15 mouse cellular contexts compared by ENCODE assay signal in the genomic region with DNA sequence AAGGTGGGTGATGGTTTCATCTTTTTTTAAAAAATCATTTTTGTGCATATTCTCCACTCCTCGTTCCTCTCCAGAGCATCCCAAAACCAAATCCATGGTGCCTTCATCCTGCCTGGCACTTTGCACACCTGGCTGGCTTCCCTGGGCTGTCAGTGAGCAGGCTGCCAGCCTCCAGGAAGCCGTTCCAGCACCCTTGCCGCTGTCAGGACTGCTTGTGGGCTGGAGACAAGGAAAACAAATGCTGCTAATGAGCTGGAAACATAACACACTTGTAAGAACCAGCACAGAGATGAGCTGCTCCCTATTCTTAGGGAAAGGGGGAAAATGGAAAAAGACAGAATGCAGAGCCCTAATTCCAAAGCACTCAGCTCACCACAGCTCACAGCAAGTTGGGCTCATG.
DNase-seq lines count a peak whose midpoint lies in the region.
"Had no signal": no experiment of that assay in that cellular context is flagged by ENCODE, and none has a peak within 500 bp of the region (broad histone marks: within the 10 kb centered on the region; RNA-seq: fewer than 3 reads in every experiment).

No protein-coding gene starts in this region.

- intact Hi-C loops in left cerebral cortex, postnatal 25 days (cut with DNase I): no loop called here

- peak; percentile 30 to 58 for DNase-seq in cerebellum, postnatal 10 days
- DNase-seq in cerebellum, adult 8-10 months: no peak
- DNase-seq in layer of hippocampus, adult 11-12 months (ENCODE audit: low spot score): peak; percentile 26
- DNase-seq in layer of hippocampus, adult 9-10 months (ENCODE audit: low spot score): no peak
- DNase-seq in left cerebral cortex, postnatal 25 days (ENCODE audit: low spot score in 2 of 2): peak; percentile 30 to 40
- DNase-seq in thymus, adult 18-20 months: no peak
- no peak for DNase-seq in thymus, postnatal 4 days
- no peak for DNase-seq in spleen, postnatal 4 days (ENCODE audit: low spot score in 2 of 2)
- DNase-seq: adrenal gland, postnatal 10 days; embryo, embryonic 11 days; gastrocnemius, postnatal 10 days; kidney, adult 11 months; lung, postnatal 4 days; midbrain, embryonic 14.5 days; retina, postnatal 1 day had no signal

Comparison
In these comparisons a context has a peak if more than half of its experiments do, and no peak if none do; other contexts are left out.
1. DNase-seq: peak in cerebellum, postnatal 10 days (2 of 2), layer of hippocampus, adult 11-12 months (single experiment) and left cerebral cortex, postnatal 25 days (2 of 2); none in cerebellum, adult 8-10 months (single experiment), layer of hippocampus, adult 9-10 months (single experiment), thymus, adult 18-20 months (0 of 2), thymus, postnatal 4 days (single experiment) and spleen, postnatal 4 days (0 of 2).